Mouse (Mus musculus) layer of hippocampus, adult 18-20 months (tissue): ENCODE data around the gene I0C0044D17Rik. TPM values are rescaled to one million over a fixed set of nuclear protein-coding genes. Genes with fewer than 3 reads are reported as not detected.

Experiments
- DNase-seq, 2 experiments: peaks; one replicate each; pipeline ENCODE4 v3.0.0; 2022; ENCODE audit warnings: low spot score in 2 of 2
- total RNA-seq, 2 experiments: library from RNA; stranded (reverse); gene quantifications; 2 replicates each; pipeline ENCODE4 v1.2.3; 2021

I0C0044D17Rik gene
- total RNA-seq, 2 experiments from 2014 or later, result not detected

- DNase-seq, result no peak
Measured at GRCm38 (mm10) chr4:98831726-98832125, 8.1 kb upstream of the I0C0044D17Rik start.

- no peak for DNase-seq
Measured at GRCm38 (mm10) chr4:98826701-98827100, 3.1 kb upstream of the I0C0044D17Rik start.

GRCm38 (mm10) chr4:98823047-98823446 lies 593 bp downstream of the I0C0044D17Rik start:
- DNase-seq, result no peak

GRCm38 (mm10) chr4:98822478-98822877 lies 1.2 kb downstream of the I0C0044D17Rik start:
- DNase-seq, result no peak

DNA sequence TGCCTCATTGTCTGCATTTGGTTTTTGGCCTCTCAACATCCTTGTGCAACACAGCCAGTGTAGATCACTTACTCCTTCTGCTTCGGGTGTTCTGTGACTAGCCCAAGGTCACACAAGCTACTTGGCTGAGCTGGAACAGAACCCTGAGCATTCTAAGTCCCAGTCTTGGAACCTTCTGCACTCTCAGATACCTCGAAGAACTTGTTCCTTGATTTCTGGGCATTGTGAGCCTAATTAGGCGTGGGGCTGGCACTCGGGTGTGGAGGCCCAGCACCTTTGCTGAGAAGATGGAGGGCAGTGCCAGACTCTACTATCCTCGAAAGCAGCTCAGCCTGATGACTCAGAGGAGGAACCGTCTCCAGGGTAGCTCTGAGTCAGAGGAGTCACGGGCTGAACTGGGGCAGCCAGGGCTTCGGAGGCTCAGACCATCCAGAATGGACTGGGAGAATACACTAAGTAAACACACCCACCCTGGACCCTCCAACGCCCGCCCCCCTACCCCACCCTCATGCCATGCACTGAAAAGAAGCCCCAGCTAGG lies 4.4 kb downstream of the I0C0044D17Rik start:
- DNase-seq, result no peak

DNA sequence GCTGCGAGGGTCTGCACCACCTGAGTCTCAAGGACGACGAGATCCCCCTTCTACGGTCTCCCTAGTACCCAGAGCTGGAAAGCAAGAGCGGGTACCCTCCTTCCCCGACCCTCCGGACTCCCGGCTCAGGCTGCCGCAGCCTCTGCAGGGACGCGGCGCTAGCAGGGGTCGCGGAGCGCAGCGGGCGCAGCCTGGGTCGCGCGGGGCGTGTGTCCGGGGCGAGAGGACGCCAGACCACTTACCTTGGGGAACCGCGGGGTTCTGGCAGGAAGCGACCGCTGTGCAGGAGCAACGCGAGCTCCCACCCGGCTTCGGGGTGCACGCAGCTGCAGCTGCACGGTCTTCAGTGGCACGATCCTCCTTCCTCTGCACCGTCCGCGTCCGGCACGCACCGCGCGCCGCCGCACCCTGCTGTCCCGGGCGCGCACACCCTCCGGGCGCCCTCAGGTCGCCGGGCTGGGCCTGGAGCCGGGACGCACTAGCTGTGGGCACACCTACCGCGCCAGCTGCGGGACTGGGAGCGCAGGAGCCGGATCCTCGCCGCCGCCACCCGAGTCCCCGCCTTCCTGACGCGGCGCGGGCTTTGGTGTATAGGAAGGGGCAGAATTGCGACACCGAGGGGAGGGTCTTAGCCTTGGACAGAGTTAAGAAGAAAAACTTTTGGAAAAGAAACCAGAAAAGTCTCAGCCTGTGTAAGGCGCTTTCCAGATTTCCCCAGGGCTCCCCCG lies 6.3 kb downstream of the I0C0044D17Rik start, which contains the start of gene Kank4:
Gene Kank4 (minus strand): TSS at position 354 of the 728 bp plus-strand sequence.
- no peak for DNase-seq

DNA sequence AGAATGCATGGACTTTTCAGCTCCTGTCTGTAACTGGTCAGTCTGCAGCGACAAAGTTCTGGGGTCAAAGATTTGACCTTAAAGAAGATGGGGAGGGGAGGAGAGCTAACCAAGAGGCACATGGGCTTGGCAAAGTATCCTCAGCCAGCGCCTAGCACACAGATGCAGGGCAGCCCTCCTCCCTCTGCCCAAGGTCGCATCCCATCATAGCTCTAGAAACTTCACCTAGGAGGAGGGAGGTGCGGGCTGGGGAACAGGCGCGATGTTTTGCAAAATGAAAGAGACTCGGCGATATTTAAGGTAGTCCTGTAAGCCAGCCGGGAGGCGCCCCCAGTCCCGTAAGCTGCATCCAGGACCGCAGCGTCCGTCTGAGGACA lies 6.8 kb downstream of the I0C0044D17Rik start:
- DNase-seq, result no peak

DNA sequence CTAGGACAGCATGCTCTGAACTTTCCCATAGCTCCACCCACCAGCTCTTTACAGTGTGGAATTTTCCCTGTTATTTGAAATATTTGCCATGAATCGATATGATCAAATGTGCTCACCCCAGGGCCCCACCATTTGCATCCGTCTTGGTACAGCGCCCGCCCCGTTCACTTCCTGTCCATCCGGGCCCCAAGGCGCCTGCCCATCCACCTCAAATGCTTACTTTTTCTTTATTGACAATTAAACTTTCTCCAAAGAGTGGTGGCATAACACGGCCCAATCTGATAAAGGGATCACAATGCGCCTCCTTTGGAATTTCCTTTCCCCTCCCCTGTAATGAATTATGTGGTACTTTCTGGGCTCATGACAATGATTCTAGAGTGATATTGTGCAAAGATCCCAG lies 17.3 kb downstream of the I0C0044D17Rik start:
- no peak for DNase-seq

DNA sequence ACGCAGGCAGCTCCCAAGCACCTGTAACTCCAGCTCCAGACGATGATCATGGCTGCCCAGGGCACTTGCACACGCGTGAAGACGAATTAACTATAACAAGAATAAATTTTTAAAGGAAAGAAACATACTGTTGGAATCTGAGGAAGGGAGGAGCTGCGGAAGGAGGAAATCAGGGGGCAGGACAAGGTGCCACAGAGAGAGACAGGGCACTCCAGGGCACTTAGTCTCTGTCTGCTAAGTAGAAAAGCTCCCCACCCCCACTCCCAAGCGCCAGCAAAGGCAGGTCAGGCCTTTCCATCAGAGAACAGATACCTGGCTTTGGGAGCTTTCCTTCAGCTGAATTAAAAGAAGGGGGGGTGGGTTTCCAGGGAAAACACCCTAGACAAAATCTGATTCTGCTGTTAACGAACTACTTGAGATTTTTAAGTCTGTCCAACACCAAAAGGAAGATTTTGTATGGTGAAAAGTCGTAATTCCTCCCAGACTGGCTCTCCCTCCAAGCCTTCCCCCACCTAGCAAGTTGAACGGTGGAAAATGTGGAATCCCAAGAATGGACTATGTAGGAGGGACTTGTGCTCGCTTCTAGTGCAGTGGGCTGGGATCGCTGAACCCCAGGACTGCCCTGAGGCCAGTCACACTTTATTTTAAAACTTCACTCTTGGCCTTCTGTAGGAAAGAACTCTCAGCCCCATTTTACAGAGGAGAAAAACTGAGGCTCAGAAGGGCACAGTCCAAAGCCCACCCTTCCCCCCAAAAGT lies 18.2 kb downstream of the I0C0044D17Rik start:
- no peak for DNase-seq

- DNase-seq, result no peak
Measured at GRCm38 (mm10) chr4:98804476-98805134, 19.0 kb downstream of the I0C0044D17Rik start.

GRCm38 (mm10) chr4:98801775-98802174 lies 21.9 kb downstream of the I0C0044D17Rik start:
- no peak for DNase-seq

GRCm38 (mm10) chr4:98800824-98801223 lies 22.8 kb downstream of the I0C0044D17Rik start:
- DNase-seq, result no peak

DNA sequence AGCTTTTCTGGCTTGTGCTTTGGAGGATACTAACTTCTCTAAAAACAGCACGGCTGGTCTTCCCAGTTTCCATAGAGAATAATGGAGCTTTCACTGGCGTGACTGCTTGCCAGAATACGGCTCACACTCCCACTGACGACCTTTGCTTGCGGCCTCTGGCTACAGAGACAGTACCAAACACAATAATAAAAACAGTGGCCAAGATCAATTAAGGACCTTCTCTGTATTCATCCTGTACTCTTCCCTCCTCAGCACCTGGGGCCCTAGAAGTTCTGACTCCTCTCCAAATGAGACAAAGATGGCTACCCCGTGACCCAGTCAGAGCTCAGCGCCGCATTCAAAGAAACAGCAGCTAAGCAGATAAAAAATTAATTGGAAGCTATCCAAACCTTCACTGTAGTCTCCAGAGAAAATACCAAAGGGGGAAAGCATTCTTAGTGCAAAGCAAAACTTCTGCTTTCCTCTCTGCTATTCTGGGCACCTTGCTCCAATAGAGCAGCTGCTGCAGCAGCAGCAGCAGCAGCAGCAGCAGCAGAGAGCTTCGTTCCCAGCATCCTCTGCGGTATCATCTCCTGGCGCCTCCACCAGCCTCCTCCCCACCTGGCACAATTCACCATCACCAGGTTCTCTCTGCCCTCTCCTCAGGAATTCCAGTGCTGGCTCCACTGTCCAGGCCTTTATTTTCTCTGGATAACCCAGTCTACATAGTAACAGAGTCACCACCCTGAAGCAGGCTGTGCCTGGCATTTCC lies 26.9 kb downstream of the I0C0044D17Rik start:
- no peak for DNase-seq

GRCm38 (mm10) chr4:98795241-98795640 lies 28.4 kb downstream of the I0C0044D17Rik start:
- DNase-seq, result no peak

GRCm38 (mm10) chr4:98793486-98793885 lies 30.2 kb downstream of the I0C0044D17Rik start:
- no peak for DNase-seq

DNA sequence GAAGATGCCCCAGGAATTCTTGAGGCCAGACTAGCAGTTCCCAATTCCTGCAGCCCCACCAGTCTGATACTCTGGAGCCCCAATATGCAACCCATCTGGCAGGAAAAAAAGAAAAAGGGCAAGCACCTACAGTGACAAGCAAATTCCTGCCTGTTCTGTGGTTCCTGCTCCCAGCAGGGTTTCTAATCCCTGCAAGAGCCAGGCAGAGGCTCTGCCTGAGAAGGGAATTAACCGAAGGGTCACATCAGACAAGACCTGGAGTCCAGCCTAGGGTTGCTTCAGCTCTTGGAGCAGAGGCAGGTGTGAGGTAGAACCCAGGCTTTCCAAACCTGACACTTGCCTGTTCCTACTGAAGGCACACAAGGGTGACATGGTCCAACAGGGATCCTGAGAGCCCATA lies 32.9 kb downstream of the I0C0044D17Rik start:
- no peak for DNase-seq

- DNase-seq, result no peak
Measured at GRCm38 (mm10) chr4:98789861-98790311, 33.8 kb downstream of the I0C0044D17Rik start.

DNA sequence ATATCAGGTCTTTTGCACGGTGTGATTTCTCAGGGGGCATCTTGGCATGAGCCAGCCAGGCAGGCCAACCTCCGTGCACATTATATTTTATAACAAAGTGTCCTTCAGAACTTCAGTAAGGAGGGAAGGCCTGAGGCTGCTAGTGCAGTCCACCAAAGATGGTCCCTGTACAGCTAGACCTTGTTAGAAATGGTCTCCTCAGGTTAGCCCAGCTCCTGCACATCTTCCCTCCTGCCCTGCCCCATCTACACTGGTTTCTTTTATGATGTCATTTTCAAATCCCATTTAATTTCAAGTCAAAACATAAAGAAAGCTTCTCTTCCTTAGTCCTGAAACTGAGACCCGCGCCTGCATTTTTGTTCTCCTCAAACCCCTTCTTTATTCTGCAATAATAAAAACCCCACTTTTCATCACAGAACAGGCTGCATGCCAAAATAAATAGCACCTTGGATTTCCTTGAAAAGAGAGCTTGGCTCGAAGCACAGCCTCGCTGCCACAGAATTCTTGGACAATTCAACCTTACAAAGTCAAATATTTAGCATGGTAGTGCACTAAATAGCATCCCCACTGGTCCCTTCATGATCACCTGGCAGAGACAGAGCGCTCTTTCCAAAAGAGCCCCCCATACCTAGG lies 34.4 kb downstream of the I0C0044D17Rik start:
- DNase-seq, result no peak

DNA sequence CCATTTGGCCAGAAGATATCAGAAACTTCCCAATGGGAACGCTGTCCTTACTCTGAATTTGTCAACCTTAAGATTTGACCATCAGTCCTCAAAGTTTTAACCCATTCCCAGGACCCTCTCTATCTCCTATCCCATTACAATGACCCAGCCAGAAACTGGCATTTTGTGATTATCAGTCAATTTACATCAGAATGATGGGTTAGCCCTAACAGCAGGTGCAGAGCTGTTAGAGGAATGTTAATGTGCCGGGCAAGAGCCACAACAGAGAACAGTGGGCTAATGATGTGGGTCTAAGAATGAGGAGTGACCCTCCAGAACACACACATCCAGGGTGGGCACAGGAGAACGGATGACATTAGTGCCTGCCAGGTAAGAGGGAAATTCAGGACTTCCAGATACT lies 37.4 kb downstream of the I0C0044D17Rik start:
- no peak for DNase-seq

GRCm38 (mm10) chr4:98785851-98786250 lies 37.8 kb downstream of the I0C0044D17Rik start:
- DNase-seq, result no peak
